Mouse (Mus musculus) left cerebral cortex, postnatal 25 days (tissue): ENCODE measurements at regions not wholly inside any gene's neighbourhood (a gene's known extent, or its start where the extent isn't known, plus 50 kb on each side); places are given as distances from the start of the nearest gene placed in this dataset.

ENCODE experiments used
- DNase-seq, 2 experiments: peaks; one replicate each; pipeline ENCODE4 v3.0.0; 2022; ENCODE audit warnings: low spot score in 2 of 2, mixed read lengths in 1 of 2
- intact Hi-C: fragments of 180-260 bp; cut with DNase I; formaldehyde crosslinking; loops from one replicate; pipeline ENCODE4 v1.15.1; 2025

- intact Hi-C loops: no loop called here
- DNase-seq: no peak
Observed at GRCm38 (mm10) chr14:72141136-72141535, 350.5 kb downstream of the Gm9195 start.

DNA sequence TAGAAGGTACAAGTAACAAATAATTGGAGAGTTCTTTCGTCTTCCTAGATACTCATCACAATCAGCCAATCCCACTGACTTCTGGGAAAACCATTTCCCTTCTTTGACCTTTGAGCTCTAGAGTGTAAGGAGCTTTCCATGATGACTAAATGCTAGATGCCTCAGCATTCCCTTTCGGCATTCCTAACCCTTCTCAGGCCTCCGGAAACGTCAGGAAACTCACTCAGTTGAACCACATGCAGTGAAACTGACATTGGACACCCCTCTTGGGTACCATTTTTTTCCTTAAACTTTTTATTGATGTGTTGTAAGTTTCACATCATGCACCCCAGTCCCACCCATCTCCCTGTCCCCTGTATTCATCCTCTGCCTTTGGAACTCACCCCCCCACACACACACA lies 361.5 kb downstream of the Gm9195 start:
- intact Hi-C loops: no loop called here
- no peak for DNase-seq

DNA sequence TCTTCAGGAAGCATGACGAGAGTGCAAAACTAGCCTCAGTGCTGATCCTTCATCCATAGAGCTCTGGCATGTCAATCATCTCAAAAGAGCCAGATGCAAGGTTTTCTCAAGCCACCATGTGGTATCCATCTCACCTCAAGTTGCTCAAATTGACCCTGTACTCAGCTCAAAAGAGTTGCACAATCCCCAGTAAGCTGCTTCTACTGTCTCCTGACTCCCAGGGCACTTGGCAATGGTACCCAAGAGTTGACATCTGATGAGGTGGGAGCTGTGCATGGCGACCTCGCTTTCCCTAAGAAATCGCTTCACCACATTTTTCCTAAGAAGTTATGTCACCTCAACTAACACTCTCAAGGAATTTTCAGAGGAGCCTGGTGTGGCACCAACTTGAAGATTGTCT lies 369.9 kb downstream of the Gm9195 start:
- intact Hi-C loops: no loop called here
- DNase-seq: no peak

DNA sequence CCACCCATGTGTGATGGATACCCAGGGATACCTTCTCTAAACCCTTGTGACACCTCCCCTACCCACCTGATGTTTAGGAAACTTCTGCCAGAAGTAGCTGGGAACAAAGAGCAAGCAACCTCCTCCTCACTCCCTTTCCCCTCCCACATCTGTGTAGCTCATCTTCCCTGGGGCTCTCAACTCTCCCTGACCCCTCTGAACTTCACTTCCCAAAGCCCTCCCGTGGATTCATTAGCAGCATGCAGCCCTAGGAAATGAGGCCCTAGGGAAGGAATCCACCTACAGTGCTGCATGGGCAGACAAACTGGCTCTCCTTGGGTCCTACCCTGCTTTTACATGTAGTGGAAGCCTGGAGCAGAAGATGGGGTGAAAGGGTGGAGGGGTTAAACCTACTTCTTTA lies 370.6 kb downstream of the Gm9195 start:
- DNase-seq: no peak
- intact Hi-C loops: no loop called here

DNA sequence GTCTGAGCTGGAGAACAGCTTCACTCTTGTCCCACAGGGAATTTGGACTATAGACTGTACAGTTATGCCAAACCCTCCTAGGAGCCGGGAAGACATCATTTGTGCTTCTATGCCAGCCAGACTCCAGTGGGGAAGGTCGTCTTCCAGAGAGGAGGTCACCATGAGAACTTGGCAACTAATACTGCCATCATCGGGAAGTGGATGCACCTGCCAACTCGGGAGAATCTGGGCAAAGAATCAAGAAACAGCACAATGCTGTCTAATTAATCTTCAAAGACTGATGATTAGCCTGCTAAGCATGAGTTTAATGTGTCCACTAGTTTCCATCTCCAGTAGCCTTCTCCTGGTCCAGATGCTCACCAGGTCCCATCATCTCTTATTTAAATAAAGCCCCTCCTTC lies 374.8 kb downstream of the Gm9195 start:
- DNase-seq: peak; percentile 4 to 15
- intact Hi-C loops: no loop called here

DNA sequence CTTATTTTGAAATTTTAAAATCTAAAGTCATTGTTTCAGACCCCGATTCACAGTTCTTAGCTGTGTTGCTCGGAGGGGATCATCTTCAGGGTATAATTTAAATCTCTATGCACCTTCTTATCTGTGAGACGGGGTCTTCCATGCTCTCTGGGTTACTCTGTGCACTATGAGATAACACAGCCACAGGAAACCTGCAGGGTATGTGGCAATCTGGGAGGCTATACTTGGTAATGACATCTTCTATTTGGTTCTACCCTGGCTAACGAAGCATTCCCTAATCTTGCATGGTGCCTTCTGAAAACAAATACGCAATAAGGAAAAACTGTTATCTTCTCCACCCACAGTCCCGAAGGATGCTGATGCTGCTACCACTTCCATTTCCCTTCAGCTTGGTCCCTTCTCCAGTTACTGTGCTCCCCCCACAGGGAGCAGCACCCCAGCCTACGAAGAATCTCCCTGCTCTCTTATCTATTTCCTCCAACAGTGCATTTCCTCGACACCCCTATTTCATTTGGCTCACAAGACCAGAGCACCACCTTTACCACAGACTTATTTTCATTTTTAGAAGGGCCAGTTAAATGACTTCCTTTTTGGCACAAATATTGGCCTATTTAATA lies 378.2 kb downstream of the Gm9195 start:
- no peak for DNase-seq
- intact Hi-C loops: no loop called here

GRCm38 (mm10) chr14:72110689-72111088 lies 380.9 kb downstream of the Gm9195 start:
- DNase-seq: no peak
- intact Hi-C loops: no loop called here

DNA sequence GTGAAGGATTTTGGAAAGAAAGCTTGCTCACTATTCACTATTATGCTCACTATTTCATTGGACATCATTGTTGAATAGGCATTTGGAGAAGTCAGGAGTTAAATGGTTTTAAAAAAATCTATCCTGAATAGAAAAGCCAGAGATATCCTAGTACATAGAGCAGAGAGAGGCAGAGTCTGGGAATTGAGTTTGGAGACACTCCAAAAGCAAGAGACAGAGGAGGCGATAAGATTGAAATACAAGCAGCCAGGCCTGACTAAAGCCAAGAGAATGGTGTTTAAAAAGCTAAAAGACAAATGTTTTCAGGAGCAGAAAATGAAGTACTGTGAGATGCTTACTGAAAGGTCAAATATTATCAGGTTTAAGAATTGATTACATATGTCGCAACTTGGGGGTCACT lies 400.1 kb downstream of the Gm9195 start:
- intact Hi-C loops: no loop called here
- peak in 1 of 2 experiments; percentile 50 for DNase-seq

- DNase-seq: no peak
- intact Hi-C loops: no loop called here
Observed at GRCm38 (mm10) chr14:72081473-72081872, 410.2 kb downstream of the Gm9195 start.

DNA sequence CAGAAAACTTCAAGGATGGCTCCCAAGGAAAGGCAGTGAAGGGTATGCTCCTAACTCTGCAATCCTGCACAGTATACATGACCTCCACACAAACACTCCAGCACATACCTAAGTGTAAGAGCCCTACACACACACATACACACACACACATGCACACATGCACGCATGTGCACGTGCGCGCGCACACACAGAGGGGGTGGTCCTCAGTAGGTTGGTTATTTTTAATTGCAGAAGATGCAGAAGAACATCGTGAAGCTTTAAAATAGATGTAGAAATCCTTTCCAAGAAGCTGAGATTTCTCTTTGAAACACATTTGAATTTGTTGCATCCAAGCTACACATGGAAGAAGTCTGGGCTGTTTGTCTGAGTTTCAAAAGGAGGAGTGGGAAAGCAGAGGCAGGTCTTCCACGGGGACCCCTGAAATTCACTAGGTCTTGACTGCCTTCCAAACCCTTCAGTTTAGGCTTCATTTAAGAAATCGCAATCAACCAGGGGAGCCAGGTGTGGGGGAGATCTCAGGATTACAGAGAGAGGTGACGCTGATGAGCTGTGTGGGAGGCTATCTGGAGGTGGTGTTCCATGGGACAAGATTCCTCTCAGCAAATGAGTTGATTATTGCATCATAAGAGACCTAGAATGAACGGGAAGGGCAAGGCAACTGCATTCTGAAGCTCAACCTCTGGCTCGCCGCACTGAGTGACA lies 427.4 kb downstream of the Gm9195 start:
- DNase-seq: peak; percentile 46 to 80
- intact Hi-C loops: loop anchor here (5.0 kb wide), 2 partner anchors 173 to 337 kb away; no protein-coding TSS in a partner anchor

- DNase-seq: peak in 1 of 2 experiments; percentile 50
Observed at GRCm38 (mm10) chr14:72042881-72043236, 448.8 kb downstream of the Gm9195 start.

DNA sequence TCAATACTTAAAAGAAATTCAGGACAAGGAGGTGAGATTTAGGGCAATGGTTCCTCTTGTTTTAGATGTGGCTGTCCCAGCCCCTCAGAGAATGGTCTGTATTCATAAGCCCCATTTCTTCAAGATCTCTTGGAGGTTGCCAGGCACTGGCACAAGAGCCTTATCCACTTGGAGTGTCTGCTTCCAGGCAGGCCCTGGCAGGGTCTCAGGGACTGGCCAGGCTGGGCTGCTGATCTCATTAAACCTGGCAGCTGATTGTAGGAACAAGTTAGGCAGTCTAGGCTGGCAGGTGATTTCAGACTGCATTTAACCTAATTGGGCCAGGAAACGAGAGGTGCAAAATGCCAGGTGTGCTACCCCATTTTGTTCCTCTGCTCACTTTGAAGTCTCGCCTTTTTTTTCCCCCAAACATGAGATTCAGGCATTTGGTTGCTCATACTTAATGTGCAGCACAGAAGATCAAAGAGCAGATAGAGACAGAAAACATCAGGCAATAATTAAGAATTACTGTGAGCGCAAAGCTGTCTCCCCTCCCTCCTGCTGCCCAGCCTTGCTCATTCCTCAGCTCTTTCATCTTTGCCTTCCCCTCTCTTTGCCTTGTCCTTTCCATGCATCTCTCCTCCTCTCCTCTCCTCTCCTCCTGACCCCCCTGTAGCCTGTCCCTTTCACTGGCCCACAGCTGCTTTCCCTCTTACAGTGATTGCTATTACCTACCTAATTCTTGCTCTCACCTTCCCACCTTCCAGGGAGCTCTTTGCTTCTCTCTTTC lies 449.3 kb downstream of the Gm9195 start:
- DNase-seq: peak; percentile 26 to 51
- intact Hi-C loops: no loop called here

More at GRCm38 (mm10) chr14:72042881-72043236, 448.8 kb downstream of the Gm9195 start:
- intact Hi-C loops: no loop called here

DNA sequence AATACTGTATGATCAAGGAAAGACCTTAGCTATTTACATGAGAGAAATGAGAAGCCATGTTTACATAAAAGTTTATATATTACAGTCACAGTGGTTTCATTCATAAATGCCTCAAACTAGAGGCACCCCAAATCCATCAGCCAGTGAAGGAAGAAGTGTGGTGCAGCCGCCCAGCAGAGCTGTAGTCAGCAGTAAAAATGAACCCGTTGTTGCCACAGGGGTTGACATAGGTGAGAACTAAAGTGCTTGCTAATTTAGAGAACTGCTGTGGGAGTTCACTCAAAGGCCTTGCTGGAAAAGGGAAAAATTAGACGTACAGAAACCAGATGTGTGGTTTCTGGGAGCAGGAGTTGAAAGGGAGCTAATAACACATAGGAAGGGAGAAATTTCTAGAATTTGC lies 461.2 kb downstream of the Gm9195 start:
- intact Hi-C loops: no loop called here
- no peak for DNase-seq

DNA sequence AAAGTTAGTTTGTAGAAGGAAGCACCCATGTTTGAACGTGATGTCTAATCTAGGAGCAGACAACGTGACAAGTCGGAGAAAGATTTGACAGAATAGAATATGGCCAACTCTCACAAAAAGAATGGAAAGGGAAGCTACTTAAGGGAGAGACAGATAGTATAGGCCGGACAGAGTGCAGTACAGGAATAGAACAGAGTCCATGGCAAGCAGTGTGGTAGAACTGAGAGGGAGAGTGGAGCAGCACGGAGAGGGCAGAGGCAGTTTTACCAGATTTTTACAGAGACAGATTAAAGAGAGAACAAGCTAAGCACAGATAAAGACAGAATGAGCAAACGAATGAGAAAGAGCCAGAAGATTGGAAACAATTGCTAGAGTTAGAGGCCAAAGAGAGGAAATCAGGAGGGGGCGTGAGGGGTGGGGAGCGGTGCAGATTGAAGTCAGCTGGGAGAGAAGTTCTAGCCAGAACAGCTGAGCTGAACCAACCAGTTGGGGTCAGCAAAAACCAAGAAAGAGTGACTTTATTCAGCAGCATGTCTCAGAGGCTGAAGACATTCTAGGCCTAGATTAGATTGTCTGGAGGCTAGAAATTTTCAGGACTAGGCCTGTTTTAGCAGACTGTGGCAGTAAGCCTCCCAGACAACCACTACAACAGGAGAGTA lies 464.1 kb downstream of the Gm9195 start:
- intact Hi-C loops: loop anchor here (2.0 to 5.0 kb wide), 2 partner anchors 159 to 265 kb away; no protein-coding TSS in a partner anchor

DNA sequence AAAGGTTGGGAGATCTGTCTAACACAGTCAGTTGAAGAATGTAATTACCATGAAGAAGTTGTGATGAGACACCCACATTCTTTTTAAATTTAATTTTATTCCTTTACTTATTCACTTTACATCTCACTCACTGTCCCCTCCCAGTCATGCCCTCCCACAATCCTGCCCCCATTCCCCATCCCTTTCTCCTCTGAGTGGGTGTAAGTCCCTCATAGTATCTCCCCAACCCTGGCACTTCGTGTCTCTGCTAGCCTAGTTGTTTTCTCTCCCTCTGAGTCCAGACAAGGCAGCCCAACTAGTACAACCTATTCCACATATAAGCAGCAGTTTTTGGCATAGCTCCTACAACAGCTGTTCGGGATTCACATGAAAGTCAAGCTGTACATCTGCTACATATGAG lies 487.3 kb downstream of the Gm9195 start:
- peak in 1 of 2 experiments; percentile 64 for DNase-seq
- intact Hi-C loops: loop anchor here (2.0 to 5.0 kb wide), 2 partner anchors 276 to 417 kb away; no protein-coding TSS in a partner anchor

More for the DNA sequence above, 464.1 kb downstream of the Gm9195 start:
- no peak for DNase-seq

GRCm38 (mm10) chr14:72002205-72003138 lies 489.2 kb downstream of the Gm9195 start:
- intact Hi-C loops: loop anchor here (2.0 to 5.0 kb wide), 2 partner anchors 30 to 415 kb away; no protein-coding TSS in a partner anchor
- DNase-seq: peak; percentile 8 to 69

GRCm38 (mm10) chr14:71973016-71973415 lies 518.6 kb downstream of the Gm9195 start:
- peak in 1 of 2 experiments; percentile 90 for DNase-seq
- intact Hi-C loops: loop anchor here (1.0 to 5.0 kb wide), 3 partner anchors 30 to 245 kb away; no protein-coding TSS in a partner anchor

- intact Hi-C loops: loop anchor here (2.0 to 5.0 kb wide), 2 partner anchors 30 to 80 kb away; no protein-coding TSS in a partner anchor
Observed at GRCm38 (mm10) chr14:71972521-71972920, 519.1 kb downstream of the Gm9195 start.

DNA sequence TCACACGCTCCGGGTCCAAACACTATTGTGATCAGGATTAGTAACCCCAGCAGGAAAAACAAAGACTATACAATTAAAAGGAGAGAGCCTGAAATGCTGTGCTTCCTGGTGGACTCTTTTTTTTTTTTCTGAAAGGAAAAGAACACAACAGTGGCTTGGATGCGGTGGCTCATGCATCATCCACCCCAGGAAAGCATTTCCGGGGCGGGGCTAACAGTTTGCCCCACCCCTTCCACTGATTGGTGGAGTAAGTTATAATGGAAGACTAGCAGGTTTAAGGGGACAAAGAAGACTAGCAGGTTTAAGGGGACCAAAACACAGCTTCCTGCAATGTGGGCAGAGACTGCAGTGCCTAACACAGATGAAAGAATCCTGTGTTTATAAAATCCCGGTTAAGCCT lies 524.0 kb downstream of the Gm9195 start:
- intact Hi-C loops: no loop called here
- DNase-seq: no peak

More at GRCm38 (mm10) chr14:71972521-71972920, 519.1 kb downstream of the Gm9195 start:
- peak in 1 of 2 experiments; percentile 40 for DNase-seq
